Mouse (Mus musculus): Measurements from ENCODE around the gene AY358078. TPM values are rescaled to one million over a fixed set of nuclear protein-coding genes. Genes with fewer than 3 reads are reported as not detected.
"Not testable (repeated sequence)": the region's sequence is repeated elsewhere in the genome, so short reads cannot be mapped to it uniquely, and the experiment has no call there.

AY358078 gene
- total RNA-seq (2021) = not detected

DNA sequence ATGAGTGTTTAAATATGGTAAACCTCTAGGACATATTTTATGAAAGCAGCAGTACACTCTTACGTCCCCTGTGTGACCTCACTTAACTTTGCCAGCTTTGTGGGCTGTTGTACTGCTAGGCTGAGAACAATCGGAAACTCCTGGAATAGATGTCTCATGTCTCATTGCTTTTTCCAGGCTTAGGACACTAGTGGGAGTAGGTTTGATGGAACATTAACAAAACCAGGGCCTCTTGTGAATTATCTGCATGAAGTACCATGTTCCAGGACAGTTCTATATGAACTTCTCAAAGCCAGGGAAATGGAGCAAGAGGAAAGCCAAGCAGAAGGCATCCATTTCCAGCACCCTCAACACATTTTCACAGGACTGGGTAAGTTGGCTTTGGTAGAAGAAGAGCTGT lies at the start of gene AY358078:
AY358078 (plus strand) TSS at position 301 of the 400 bp plus-strand sequence.
- intact Hi-C loops (cut with DNase I) = no loop called here
- no peak for DNase-seq (ENCODE audit: low spot score)

DNA sequence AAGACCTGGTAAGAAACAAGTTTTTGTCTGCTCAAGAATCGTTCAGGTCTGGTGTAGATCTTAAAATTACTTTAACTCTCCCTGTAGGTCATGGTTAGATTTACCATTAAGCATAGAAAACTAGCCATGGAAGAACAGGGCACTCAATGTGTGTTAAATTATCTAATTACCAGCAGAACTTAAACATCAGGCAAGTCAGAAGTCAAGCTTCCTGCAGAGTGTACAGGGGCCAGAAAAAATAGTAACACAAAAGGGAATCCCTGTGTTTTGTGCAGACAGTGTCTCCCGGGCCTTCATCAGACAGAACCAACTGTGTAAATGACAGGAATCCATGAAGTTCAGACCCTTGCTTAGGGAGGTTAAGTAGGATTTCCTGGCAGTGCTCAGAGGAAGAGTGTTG lies 43.9 kb upstream of the AY358078 start:
- intact Hi-C loops (cut with DNase I) = no loop called here
- no peak for DNase-seq (ENCODE audit: low spot score)

DNA sequence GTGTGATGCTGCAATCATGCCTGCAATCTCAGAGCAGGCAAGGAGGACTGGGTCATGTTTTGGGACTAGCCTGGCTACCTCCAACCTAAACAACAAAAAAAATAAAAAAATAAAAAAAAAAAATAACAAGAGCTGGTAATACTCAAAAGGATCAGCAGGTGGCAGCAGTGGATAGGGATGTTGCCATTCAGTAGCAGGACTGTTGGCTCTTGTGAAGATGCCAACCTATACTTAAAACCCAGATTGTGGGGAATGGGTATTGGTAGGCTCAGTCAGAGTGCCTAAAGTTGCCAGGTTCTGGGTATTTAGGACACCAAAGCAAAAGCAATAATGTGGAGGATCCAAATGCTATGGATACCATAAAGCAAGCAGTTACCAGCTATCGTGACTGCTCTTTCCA lies 28.5 kb upstream of the AY358078 start:
- DNase-seq (ENCODE audit: low spot score) = not testable (repeated sequence)
- intact Hi-C loops (cut with DNase I) = loop anchor here (2.0 kb wide), 1 partner anchor 57 kb away; no protein-coding TSS in a partner anchor

DNA sequence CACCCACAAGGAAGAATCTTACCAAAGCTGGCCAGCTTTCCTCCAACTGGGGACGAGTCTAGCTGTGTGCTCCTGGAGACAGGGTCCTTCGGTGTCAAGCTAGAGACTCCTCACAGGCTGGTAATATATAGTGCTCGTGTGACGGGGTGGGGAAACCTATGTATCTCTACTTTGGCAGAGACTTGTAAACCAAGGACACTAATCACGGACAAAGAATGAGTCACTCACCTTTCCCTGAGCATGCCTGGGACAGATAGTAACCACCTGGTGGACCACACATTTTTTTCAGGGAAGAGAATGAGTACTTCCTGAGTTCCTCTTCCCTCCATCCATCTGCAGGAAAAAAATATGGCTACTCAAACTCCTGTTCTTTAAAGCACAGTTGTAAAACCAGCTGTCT lies 26.4 kb upstream of the AY358078 start, which contains the start of gene Ang4:
Ang4 (minus strand) TSS at position 101 of the 400 bp plus-strand sequence.
- intact Hi-C loops (cut with DNase I) = no loop called here
- no peak for DNase-seq (ENCODE audit: low spot score)

DNA sequence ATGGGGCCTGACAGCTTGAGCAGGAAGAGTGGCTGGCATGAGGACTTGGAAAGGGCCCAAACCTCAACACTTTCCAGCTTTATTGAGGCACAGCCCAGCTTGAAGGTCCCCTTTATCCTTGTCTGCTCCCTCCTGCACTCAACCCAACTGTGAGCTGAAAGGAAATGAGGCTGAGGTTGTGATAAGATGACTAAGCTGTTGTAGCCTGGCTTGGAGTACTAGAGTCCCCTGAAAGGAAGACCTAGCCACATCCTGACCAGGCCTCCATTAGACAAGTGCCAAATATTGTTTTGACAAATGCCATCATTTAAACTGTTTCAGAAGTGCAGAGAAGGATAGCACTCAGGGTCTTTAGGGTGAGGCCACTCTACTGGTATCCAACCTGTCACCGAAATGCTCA lies 22.1 kb upstream of the AY358078 start:
- DNase-seq (ENCODE audit: low spot score) = no peak
- intact Hi-C loops (cut with DNase I) = no loop called here

DNA sequence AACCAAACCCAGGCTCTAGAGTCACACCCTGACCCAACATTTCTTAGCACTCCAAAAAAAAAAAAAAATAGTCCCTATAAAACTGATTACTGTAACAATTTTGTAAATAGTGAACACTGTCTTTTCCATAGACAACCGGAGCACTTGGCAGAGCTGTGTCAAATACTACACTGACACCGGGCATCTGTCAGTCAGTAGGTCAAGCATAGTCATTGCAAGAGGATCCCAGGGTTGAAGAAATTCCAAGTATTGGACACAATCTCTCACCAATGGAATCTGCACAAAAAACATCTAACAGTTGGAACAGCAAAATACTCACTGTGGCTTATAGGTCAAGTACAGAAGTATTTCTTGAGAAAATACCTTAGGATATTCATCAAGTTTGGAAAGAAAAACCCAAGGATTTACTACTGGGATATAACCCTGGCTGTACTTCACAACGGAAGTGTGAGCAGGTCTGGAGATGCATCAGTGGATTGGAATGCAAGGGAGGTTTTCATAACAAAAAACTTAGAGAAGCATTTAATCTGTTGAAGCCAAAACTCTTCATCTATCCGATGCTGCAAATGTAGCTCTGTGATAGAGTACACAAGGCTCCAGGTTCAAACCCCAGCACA lies 20.9 kb upstream of the AY358078 start:
- no peak for DNase-seq (ENCODE audit: low spot score)
- intact Hi-C loops (cut with DNase I) = no loop called here

DNA sequence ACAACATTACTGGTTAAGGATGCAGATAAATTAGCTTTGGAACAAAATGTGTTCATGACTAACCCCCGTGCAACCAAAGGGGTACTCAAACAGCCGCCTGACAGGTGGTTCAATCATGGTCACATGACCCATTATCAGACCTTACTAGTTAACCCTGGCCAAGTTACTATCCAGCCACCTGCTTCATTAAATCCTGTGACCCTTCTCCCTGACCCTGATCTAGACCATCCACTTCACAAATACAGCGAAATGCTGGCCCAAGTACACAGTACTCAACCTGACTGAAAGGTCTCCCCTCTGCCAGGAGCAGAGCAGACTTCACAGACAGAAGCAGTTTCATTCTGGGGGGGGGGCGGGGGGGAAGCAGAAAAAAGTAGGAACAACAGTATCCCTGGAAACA lies 13.5 kb upstream of the AY358078 start:
- intact Hi-C loops (cut with DNase I) = no loop called here
- no peak for DNase-seq (ENCODE audit: low spot score)

DNA sequence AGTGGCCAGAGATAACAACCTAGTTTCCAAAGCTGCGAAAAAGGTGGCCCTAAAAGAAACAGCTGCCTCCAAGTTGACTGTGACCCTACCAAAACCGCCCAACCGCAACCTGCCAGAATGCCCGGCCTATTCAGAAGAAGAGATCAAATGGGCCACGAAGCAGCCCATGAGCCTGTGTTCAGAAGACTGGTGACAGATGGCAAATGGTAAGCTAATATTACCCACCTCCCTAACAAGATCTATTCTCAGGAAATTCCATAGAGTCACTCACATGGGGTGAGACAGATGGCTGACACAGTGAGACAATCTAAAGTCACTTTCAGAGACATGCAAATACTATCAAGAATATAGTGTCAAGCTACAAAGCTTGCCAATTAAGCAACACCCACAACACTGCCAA lies 12.8 kb upstream of the AY358078 start:
- intact Hi-C loops (cut with DNase I) = no loop called here

DNA sequence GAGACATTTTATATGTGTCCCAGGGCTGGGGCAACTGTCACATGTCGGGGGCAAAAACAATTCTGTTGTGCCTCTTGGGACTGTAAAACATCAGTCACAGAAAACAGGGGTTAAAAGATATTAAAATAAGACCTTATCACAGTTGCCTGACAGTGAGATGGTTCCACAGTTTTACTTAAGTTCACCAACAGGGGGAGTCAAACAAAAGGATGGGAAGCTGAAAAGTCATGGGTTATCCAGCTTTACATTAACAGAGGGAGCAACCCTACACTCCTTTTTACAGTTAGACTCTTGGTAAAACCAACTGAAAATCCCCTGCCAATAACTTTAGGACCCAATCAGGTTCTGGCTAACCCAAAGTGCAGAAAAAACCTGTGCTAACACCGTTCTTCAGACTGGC lies 10.7 kb upstream of the AY358078 start:
- intact Hi-C loops (cut with DNase I) = no loop called here
- DNase-seq (ENCODE audit: low spot score) = no peak

More for the DNA sequence above, 12.8 kb upstream of the AY358078 start:
- no peak for DNase-seq (ENCODE audit: low spot score)

DNA sequence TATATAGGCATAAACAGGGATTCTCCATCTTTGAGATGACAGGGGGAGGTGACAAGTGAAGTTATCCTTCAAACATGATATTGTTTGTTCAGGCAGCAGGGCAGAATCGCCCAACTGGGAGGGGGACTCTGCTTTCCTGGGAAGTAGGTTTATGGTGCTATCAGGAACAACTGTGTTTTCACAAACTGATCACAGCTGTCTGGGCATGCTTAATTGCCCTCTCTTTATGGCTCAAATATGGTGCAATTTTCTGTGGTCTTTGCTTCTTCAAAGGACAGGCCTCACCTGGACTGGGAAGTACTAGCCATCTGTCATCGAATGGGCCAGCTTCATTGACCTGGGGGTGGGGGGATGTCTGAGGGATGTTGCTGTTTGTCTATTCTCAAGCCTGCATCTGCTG lies 5.7 kb upstream of the AY358078 start:
- no peak for DNase-seq (ENCODE audit: low spot score)
- intact Hi-C loops (cut with DNase I) = no loop called here

DNA sequence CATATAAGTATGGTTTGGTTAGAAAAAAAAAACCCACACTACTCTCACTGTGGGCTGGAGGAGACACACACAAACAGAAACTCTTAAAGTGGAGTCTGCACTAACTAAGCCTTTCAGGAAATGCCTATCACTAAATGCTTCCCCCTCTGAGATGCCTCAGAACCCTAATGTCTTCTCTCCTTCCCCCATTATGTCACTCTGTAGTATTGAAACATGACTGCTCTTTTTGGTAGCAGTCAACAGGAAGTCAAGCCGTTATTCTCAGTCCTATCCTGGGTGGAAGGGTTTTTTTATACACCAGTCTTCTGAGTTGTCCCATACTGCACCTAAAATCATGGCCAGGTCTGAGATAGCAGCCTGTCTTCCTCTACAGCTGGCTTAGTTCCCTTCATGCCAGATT lies 26.8 kb downstream of the AY358078 start:
- intact Hi-C loops (cut with DNase I) = no loop called here
- DNase-seq (ENCODE audit: low spot score) = no peak

DNA sequence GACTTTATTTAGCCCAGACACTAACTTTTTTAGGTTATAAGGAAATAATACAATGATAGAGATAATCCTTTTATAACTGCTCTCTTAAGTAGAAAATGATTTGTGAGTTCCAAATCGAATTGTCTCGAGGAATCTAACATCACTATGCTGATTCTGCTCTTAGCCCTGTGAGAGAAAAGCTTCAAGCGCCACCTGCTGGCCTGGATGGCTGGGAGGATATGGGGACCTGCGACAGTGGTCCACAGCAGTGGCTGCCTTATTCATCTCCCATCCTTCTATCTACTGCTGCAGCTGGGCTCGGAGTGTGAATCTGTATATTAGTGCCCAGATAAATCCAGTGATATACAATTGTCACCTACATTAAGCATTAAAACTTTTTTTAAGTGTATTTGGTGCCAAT lies 28.0 kb downstream of the AY358078 start:
- intact Hi-C loops (cut with DNase I) = loop anchor here (2.0 kb wide), 1 partner anchor 57 kb away; no protein-coding TSS in a partner anchor
- not testable (repeated sequence) for DNase-seq (ENCODE audit: low spot score)

DNA sequence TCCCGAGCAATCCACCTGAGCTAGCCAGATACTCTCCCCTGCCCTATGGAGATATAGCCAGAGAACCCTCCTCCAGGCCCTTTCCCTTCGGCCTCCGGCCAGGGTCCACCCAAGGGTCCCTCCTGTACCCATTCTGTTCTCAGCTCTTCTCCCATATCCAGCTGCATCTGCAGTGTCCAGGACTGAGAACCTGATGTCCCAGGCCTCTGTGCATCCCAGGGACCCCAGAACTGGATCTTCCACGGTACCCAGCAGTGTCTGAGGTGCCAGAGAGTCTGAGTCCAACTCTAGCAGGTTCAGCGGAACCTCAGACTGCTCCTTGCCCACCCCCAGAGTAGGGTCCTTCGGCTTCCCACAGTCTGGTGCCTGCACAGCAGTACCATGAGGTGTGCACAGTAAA lies 29.3 kb downstream of the AY358078 start:
- intact Hi-C loops (cut with DNase I) = loop anchor here (2.0 kb wide), 1 partner anchor 58 kb away; no protein-coding TSS in a partner anchor
- no peak for DNase-seq (ENCODE audit: low spot score)

DNA sequence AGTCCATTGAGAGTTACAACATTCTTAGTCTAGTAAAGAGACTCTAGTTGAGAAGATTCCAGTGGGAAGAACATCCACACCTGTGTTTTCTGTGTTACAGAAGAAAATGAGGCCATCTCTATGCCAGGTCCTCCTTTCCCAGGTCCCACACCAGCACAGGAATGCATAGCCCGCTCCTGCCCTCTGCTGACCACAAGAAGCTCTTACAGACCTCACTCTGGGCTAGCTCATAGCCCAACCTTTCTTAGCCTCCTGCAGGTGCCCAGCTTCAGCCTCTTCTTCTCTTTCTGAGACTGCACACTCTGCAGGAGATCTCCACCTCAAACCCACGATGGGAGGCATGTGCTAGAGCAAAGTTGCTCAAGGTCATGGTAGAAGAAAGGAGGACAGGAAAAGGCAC lies 38.6 kb downstream of the AY358078 start:
- intact Hi-C loops (cut with DNase I) = not testable (repeated sequence)

DNA sequence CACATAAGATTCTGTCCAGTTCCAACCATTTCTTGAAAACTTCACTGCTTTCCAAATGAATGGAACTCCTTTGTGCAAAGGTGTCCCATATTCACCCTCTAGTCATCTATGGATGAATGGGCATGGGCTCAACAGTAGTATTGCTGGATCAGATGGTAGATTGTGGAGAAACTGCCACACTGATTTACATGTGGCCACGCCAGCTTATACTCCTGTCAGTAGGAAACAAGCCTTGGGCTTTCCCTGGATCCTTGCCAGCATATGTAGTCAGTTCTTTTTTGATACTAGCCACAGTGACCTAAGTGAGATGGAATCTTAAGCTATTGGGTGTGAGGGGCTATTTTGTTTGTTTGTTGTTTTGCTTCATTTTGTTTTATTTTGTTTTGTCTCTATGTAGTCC lies 42.4 kb downstream of the AY358078 start:
- DNase-seq (ENCODE audit: low spot score) = no peak
- intact Hi-C loops (cut with DNase I) = loop anchor here (10.0 kb wide), 1 partner anchor 587 kb away; the partner anchor contains the start of gene Rnase2a

More for the DNA sequence above, 38.6 kb downstream of the AY358078 start:
- not testable (repeated sequence) for DNase-seq (ENCODE audit: low spot score)

DNA sequence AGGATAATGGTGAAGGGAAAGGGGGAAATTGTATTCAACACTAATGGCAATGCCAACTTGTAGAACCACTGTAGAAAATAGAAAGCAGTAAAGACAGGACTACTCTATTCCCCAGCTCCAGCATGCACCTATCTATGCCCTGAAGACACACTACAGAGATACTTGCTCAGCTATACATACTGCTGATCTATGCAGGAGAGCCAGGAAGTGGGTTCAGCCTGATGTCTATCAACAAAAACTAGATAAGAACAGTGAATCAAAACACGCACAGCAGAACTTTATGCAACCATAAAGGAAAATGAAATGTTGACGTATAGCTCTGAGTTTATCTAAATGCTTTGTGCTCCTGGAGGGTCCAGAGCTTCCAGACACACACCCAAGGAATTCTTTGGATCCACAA lies 42.9 kb downstream of the AY358078 start:
- intact Hi-C loops (cut with DNase I) = loop anchor here (10.0 kb wide), 1 partner anchor 588 kb away; the partner anchor contains the start of gene Rnase2a
- DNase-seq (ENCODE audit: low spot score) = no peak

DNA sequence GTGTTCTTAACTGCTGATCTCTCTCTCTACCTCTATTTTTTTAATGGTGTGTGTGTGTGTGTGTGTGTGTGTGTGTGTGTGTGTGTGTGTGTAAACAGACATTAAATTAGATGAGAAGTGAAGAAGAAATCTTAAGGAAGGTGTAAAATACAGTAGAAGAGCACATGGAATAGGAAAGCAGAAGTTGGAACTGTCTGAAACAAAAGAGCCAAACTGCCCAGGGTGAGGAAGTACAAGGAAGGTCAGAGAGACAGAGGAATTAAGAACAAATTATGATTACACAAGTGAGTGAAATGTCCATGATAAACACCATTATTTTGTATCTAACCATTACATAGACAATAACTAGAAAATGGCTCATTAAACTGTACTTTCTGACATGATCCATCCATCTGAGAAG lies 44.0 kb downstream of the AY358078 start:
- intact Hi-C loops (cut with DNase I) = loop anchor here (10.0 kb wide), 1 partner anchor 589 kb away; the partner anchor contains the start of gene Rnase2a
- no peak for DNase-seq (ENCODE audit: low spot score)

DNA sequence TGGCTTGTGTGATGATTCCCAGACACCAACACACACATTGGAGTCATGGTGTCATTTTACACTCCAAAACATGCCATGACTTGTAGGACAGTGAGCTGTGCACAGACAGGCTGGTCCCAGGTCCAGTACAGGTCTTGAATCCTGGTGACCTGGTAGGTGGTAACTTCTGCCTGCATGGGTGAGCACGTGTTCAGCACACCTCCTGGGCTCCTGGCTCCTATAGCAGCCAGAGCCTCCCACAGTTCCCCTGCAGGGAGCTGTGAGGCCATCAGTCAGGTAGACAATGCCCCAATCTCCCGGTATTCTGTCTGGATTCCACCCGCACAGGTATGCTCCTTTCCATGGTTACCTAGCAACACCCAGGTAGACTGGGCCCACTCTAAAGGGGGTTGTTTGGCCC lies 46.7 kb downstream of the AY358078 start:
- intact Hi-C loops (cut with DNase I) = loop anchor here (10.0 kb wide), 1 partner anchor 592 kb away; the partner anchor contains the start of gene Rnase2a
- DNase-seq (ENCODE audit: low spot score) = no peak

DNA sequence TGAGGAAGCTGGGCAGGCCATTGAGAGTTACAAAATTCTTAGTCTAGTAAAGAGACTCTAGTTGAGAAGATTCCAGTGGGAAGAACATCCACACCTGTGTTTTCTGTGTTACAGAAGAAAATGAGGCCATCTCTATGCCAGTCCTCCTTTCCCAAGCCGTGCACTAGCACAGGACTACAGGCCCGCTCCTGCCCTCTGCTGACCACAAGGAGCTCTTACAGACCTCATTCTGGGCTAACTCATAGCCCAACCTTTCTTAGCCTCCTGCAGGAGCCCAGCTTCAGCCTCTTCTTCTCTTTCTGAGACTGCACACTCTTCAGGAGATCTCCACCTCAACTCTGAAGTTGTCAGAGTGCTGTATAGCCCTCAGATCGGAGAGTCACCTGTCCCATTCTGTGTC lies 51.2 kb downstream of the AY358078 start:
- intact Hi-C loops (cut with DNase I); DNase-seq (ENCODE audit: low spot score): not testable (repeated sequence)

DNA sequence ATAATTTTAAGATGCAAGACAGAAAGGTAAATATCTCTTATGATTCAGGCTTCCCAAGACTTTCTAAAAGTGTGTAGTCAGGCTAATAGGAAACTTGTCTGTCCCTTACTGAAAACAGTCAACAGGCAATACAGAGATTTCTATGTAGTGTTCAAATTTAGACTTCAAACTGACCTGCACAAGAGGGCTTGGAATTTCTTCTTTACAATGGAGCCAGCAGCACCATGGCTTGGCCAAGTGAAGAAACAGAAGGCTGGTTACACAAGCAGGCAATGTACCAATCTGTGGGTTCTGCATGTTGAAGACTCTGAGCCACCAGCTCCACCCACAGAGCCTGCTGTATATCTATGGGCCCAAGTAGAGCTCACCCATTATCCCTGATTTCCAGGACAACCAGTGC lies 53.6 kb downstream of the AY358078 start, which contains the start of gene Ear6:
Ear6 (plus strand) TSS at position 301 of the 400 bp plus-strand sequence.
- intact Hi-C loops (cut with DNase I) = no loop called here
- no peak for DNase-seq (ENCODE audit: low spot score)

DNA sequence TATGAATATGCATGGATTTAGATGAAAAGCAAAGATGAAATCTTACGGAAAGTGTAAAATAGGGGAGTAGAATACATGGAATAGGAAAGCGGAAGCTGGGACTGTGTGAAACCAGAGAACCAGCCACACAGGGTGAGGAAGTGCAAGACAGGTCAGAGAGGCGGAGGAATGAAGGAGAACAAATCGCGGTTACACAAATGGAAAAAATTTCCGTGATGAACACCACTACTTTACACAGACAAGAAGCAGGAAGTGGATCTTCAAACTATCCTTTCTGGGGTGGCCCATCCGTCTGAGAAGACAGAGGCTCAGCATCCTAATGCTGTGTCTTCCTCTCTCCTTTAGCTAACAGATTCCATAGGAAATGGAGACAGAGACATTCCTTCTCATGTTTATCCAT lies 55.4 kb downstream of the AY358078 start:
- intact Hi-C loops (cut with DNase I); DNase-seq (ENCODE audit: low spot score): not testable (repeated sequence)
